Mouse (Mus musculus): ENCODE results near the gene Vezf1. TPM values are rescaled to one million over a fixed set of nuclear protein-coding genes. Genes with fewer than 3 reads are reported as not detected.
A peak's percentile ranks its signal among the peaks of the same experiment; 100 is the strongest.

The Vezf1 gene
- polyA plus RNA-seq, 1 experiment from 2014 or later = 21.9 TPM

GRCm38 (mm10) chr11:88129281-88129680, 61.2 kb downstream of the Vezf1 start:
- no peaks in the 10 kb centered on the region for H3K27me3 ChIP-seq (replicated peaks)
- no peak overlapping the region for H3K27ac ChIP-seq (replicated peaks)
- no peak overlapping the region for H3K4me3 ChIP-seq
- H3K36me3 ChIP-seq = no peaks in the 10 kb centered on the region
- no peak overlapping the region for H3K9ac ChIP-seq
- no peak for ATAC-seq (ENCODE audit: extremely low read depth, insufficient number of reproducible peaks, low FRiP score, low TSS enrichment)
- 68% methylated on average over 3 of the region's 3 CpGs for WGBS
- peaks cover 46% of the 10 kb centered on the region for H3K4me1 ChIP-seq
- H3K4me2 ChIP-seq = no peak overlapping the region
- H3K9me3 ChIP-seq = no peaks in the 10 kb centered on the region

- Histone ChIP-seq H3K27ac (replicated peaks) (no peak overlapping the region), H3K4me1 (peaks cover 44% of the 10 kb centered on the region), H3K36me3 (no peaks in the 10 kb centered on the region), H3K27me3 (replicated peaks) (no peaks in the 10 kb centered on the region), H3K4me2 (no peak overlapping the region), H3K9me3 (no peaks in the 10 kb centered on the region), H3K4me3 (no peak overlapping the region), H3K9ac (no peak overlapping the region)
- no peak for ATAC-seq (ENCODE audit: extremely low read depth, insufficient number of reproducible peaks, low FRiP score, low TSS enrichment)
- WGBS = 92% methylated on average over 10 of the region's 10 CpGs
These were observed 61.9 kb downstream of the Vezf1 start for GRCm38 (mm10) chr11:88129935-88130334.

DNA sequence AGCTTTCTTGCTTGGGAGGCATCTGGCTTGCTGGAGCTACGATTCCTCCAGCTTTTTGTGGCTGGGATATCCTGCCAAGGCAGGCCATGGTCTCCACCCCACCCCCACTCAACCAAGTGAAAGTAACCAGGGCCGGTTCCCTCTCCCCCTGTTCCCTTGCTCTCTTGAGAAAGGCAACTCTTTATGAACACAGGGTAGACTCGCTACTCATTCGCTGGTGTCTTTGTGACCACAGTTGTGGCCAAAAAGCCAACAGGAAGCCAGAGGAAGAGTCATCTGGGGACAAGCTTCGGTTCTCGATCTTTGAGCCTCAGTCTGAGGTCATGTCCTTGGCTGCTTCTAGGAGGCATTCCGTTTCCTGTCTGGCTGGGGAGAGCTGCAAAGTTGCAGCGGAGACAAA, 63.8 kb downstream of the Vezf1 start:
- H3K9ac ChIP-seq = peak overlapping the region; percentile 67
- peak overlapping the region; percentile 11 for H3K4me3 ChIP-seq
- no peaks in the 10 kb centered on the region for H3K27me3 ChIP-seq (replicated peaks)
- no peak; the same call in 1 of the 2 replicates for ATAC-seq (ENCODE audit: extremely low read depth, insufficient number of reproducible peaks, low FRiP score, low TSS enrichment)
- 14% methylated on average over 8 of the region's 8 CpGs for WGBS
- H3K36me3 ChIP-seq = no peaks in the 10 kb centered on the region
- peaks cover 27% of the 10 kb centered on the region for H3K4me1 ChIP-seq
- no peaks in the 10 kb centered on the region for H3K9me3 ChIP-seq
- peak overlapping the region; percentile 85 for H3K27ac ChIP-seq (replicated peaks)
- H3K4me2 ChIP-seq = peak overlapping the region; percentile 60

Other genes with a start within 250 kb of the Vezf1 start
- 0.08 TPM in 1 of 2 replicates, not detected in the other for gene Lpo, start 240.0 kb upstream of the Vezf1 start, polyA plus RNA-seq (2015; fragmentation: Nextera tagmentation; extraction: Ambion mirVana)
- gene Mks1, start 215.1 kb upstream of the Vezf1 start, polyA plus RNA-seq (2015; fragmentation: Nextera tagmentation; extraction: Ambion mirVana) = 7.0 and 8.3 TPM in 2 replicates
- gene Epx, start 192.7 kb upstream of the Vezf1 start, polyA plus RNA-seq (2015; fragmentation: Nextera tagmentation; extraction: Ambion mirVana) = 0.15 TPM in 2 replicates
- gene Olfr462, start 176.0 kb upstream of the Vezf1 start, polyA plus RNA-seq (2015; fragmentation: Nextera tagmentation; extraction: Ambion mirVana) = not detected in 2 replicates
- gene Olfr463, start 170.9 kb upstream of the Vezf1 start, polyA plus RNA-seq (2015; fragmentation: Nextera tagmentation; extraction: Ambion mirVana) = not detected in 2 replicates
- gene Olfr464, start 147.3 kb upstream of the Vezf1 start, polyA plus RNA-seq (2015; fragmentation: Nextera tagmentation; extraction: Ambion mirVana) = not detected in 2 replicates
- 19.1 and 19.7 TPM in 2 replicates for gene Dynll2, start 80.7 kb upstream of the Vezf1 start, polyA plus RNA-seq (2015; fragmentation: Nextera tagmentation; extraction: Ambion mirVana)
- gene Srsf1, start 20.9 kb upstream of the Vezf1 start, polyA plus RNA-seq (2015; fragmentation: Nextera tagmentation; extraction: Ambion mirVana) = 170 and 175 TPM in 2 replicates
- gene Cuedc1, start 29.8 kb downstream of the Vezf1 start, polyA plus RNA-seq (2015; fragmentation: Nextera tagmentation; extraction: Ambion mirVana) = 16.8 and 18.1 TPM in 2 replicates
- gene Mrps23, start 136.1 kb downstream of the Vezf1 start, polyA plus RNA-seq (2015; fragmentation: Nextera tagmentation; extraction: Ambion mirVana) = 76.0 and 82.1 TPM in 2 replicates
- 0.11 TPM in 1 of 2 replicates, not detected in the other for gene Ccdc182, start 225.8 kb downstream of the Vezf1 start, polyA plus RNA-seq (2015; fragmentation: Nextera tagmentation; extraction: Ambion mirVana)

Data from heart, embryonic 13.5 days (tissue).